Mouse (Mus musculus) stomach, postnatal 0 days (tissue): Measurements from ENCODE around the gene Ddx39. TPM values are rescaled to one million over a fixed set of nuclear protein-coding genes. Genes with fewer than 3 reads are reported as not detected.
A peak's percentile ranks its signal among the peaks of the same experiment; 100 is the strongest.

Source experiments
- ATAC-seq: fragments of 200-750 bp; cut with Nextera tagmentation; 2 replicates; pipeline ENCODE4 v1.8.0; 2017; ENCODE audit not compliant: low FRiP score, low TSS enrichment
- DNase-seq: peaks from one replicate; pipeline ENCODE4 v3.0.0-alpha.2; 2016; ENCODE audit warnings: low spot score
- H3K27ac ChIP-seq: fragments of 300-500 bp; sonication (generic); replicated peaks from 2 replicates; pipeline ENCODE4 v1.5.1; 2014; ENCODE audit warnings: mild to moderate bottlenecking, control low read depth
- H3K27me3 ChIP-seq: fragments of 300-500 bp; sonication (generic); 2 replicates; pipeline ENCODE4 v1.6.1; 2014; ENCODE audit warnings: low read length; ENCODE audit not compliant: control insufficient read depth, insufficient read depth
- H3K36me3 ChIP-seq: fragments of 300-500 bp; sonication (generic); 2 replicates; pipeline ENCODE4 v1.6.1; 2014; ENCODE audit warnings: low read length, mixed read lengths; ENCODE audit not compliant: control insufficient read depth, insufficient read depth
- H3K4me1 ChIP-seq: fragments of 300-500 bp; sonication (generic); replicated peaks from 2 replicates; pipeline ENCODE4 v1.6.1; 2014; ENCODE audit warnings: antibody characterized with exemption; ENCODE audit not compliant: control insufficient read depth, insufficient read depth
- H3K4me2 ChIP-seq: fragments of 300-500 bp; sonication (generic); replicated peaks from 2 replicates; pipeline ENCODE4 v1.6.1; 2014; ENCODE audit warnings: low read depth, mild to moderate bottlenecking, control low read depth, moderate library complexity
- H3K4me3 ChIP-seq: fragments of 300-500 bp; sonication (generic); 2 replicates; pipeline ENCODE4 v1.5.1; 2014; ENCODE audit warnings: low read depth, low read length, control low read depth
- H3K9ac ChIP-seq: fragments of 300-500 bp; sonication (generic); 2 replicates; pipeline ENCODE4 v1.6.1; 2014; ENCODE audit warnings: mild to moderate bottlenecking, low read length, control low read depth, mixed read lengths
- H3K9me3 ChIP-seq: fragments of 300-500 bp; sonication (generic); 2 replicates; pipeline ENCODE4 v1.6.1; 2016; ENCODE audit warnings: low read length; ENCODE audit not compliant: control insufficient read depth
- CTCF ChIP-seq: IDR thresholded peaks from 2 replicates; pipeline ENCODE4 v1.5.1; 2016; ENCODE audit warnings: antibody characterized with exemption, low read depth, mild to moderate bottlenecking, moderate library complexity
- EP300 ChIP-seq: optimal IDR thresholded peaks from 2 replicates; pipeline ENCODE3; 2016; ENCODE audit warnings: antibody characterized with exemption
- WGBS: fragments of 180-500 bp; shearing (Covaris S2); extraction: QIAGEN DNeasy Blood & Tissue Kit; methylation state at CpG from one replicate; pipeline ENCODE4 v1.1.7; 2014; 5-methylcytosine and 5-hydroxymethylcytosine counted together
- polyA plus RNA-seq: library from polyadenylated mRNA; unstranded; fragments of >200 nt; fragmentation: Nextera tagmentation; extraction: Ambion mirVana; gene quantifications from 2 replicates; pipeline ENCODE4 v1.2.1, GENCODE M21; 2015

Ddx39 gene
- polyA plus RNA-seq, 1 experiment from 2014 or later, result 86.6 TPM

- ATAC-seq (no peak), DNase-seq (no peak)
- H3K27ac ChIP-seq, result no peak overlapping the region
- TF ChIP-seq CTCF (no peak), EP300 (no peak)
- 95% methylated on average over 9 of the region's 9 CpGs for WGBS
- no peak overlapping the region for H3K9ac ChIP-seq
- H3K4me1 ChIP-seq, result no peaks in the 10 kb centered on the region
- no peak overlapping the region for H3K4me3 ChIP-seq
- H3K27me3 ChIP-seq, result no peaks in the 10 kb centered on the region
- no peaks in the 10 kb centered on the region for H3K9me3 ChIP-seq
- H3K36me3 ChIP-seq, result peaks cover 21% of the 10 kb centered on the region
- H3K4me2 ChIP-seq, result no peak overlapping the region
Observed at GRCm38 (mm10) chr8:83684517-83684916, 30.5 kb upstream of the Ddx39 start.

- TF ChIP-seq CTCF (no peak), EP300 (no peak)
- no peaks in the 10 kb centered on the region for H3K27me3 ChIP-seq
- no peak overlapping the region for H3K27ac ChIP-seq
- H3K4me2 ChIP-seq, result no peak overlapping the region
- no peak overlapping the region for H3K4me3 ChIP-seq
- DNase-seq (no peak), ATAC-seq (no peak)
- peaks cover 28% of the 10 kb centered on the region for H3K36me3 ChIP-seq
- no peaks in the 10 kb centered on the region; the same call in 1 of the 2 replicates for H3K4me1 ChIP-seq
- H3K9me3 ChIP-seq, result no peaks in the 10 kb centered on the region
- 89% methylated on average over 6 of the region's 6 CpGs for WGBS
- no peak overlapping the region for H3K9ac ChIP-seq
Observed at GRCm38 (mm10) chr8:83689264-83689663, 25.7 kb upstream of the Ddx39 start.

GRCm38 (mm10) chr8:83693609-83694236, 21.3 kb upstream of the Ddx39 start:
- H3K9me3 ChIP-seq, result no peaks in the 10 kb centered on the region
- no peak overlapping the region for H3K4me2 ChIP-seq
- H3K9ac ChIP-seq, result peak overlapping the region; percentile 8
- peaks cover 18% of the 10 kb centered on the region for H3K36me3 ChIP-seq
- no peak overlapping the region for H3K4me3 ChIP-seq
- peak overlapping the region; percentile 61; the same call in 1 of the 2 replicates for H3K27ac ChIP-seq
- peak; percentile 41 for DNase-seq
- no peak for ATAC-seq
- no peak for TF ChIP-seq CTCF
- no peaks in the 10 kb centered on the region for H3K27me3 ChIP-seq
- peaks cover 7% of the 10 kb centered on the region for H3K4me1 ChIP-seq
- 74% methylated on average over 10 of the region's 10 CpGs for WGBS

- no peaks in the 10 kb centered on the region for H3K27me3 ChIP-seq
- H3K36me3 ChIP-seq, result peaks cover 18% of the 10 kb centered on the region
- no peak overlapping the region; the same call in 1 of the 2 replicates for H3K9ac ChIP-seq
- no peak overlapping the region for H3K4me3 ChIP-seq
- ATAC-seq (peak; percentile 40; the same call in 1 of the 2 replicates), DNase-seq (peak; percentile 42)
- H3K27ac ChIP-seq, result peak overlapping the region; percentile 61
- no peaks in the 10 kb centered on the region for H3K9me3 ChIP-seq
- no peak overlapping the region for H3K4me2 ChIP-seq
- TF ChIP-seq CTCF (no peak), EP300 (no peak)
- 54% methylated on average over 11 of the region's 11 CpGs for WGBS
- H3K4me1 ChIP-seq, result peaks cover 7% of the 10 kb centered on the region
Observed at GRCm38 (mm10) chr8:83694369-83695160, 20.4 kb upstream of the Ddx39 start.

- no peak overlapping the region for H3K9ac ChIP-seq
- peaks cover 18% of the 10 kb centered on the region for H3K36me3 ChIP-seq
- no peaks in the 10 kb centered on the region for H3K27me3 ChIP-seq
- WGBS, result 79% methylated on average over 17 of the region's 17 CpGs
- ATAC-seq, result no peak
- no peak overlapping the region for H3K4me2 ChIP-seq
- H3K4me3 ChIP-seq, result no peak overlapping the region
- H3K4me1 ChIP-seq, result peaks cover 7% of the 10 kb centered on the region
- H3K9me3 ChIP-seq, result no peaks in the 10 kb centered on the region
- DNase-seq, result peak; percentile 31
- TF ChIP-seq EP300, result no peak
- TF ChIP-seq CTCF, result no peak
- peak overlapping the region; percentile 24; the same call in 1 of the 2 replicates for H3K27ac ChIP-seq
Observed at GRCm38 (mm10) chr8:83695351-83696106, 19.4 kb upstream of the Ddx39 start.
